Mouse (Mus musculus) hindbrain, embryonic 11.5 days (tissue): Measurements from ENCODE around the gene Ralgapa2. TPM values are rescaled to one million over a fixed set of nuclear protein-coding genes. Genes with fewer than 3 reads are reported as not detected.

Experiments used
- ATAC-seq: fragments of 200-750 bp; cut with Nextera tagmentation; 2 replicates; pipeline ENCODE4 v1.8.0; 2017; ENCODE audit warnings: mild to moderate bottlenecking, moderate TSS enrichment, moderate library complexity; ENCODE audit not compliant: low FRiP score
- DNase-seq: peaks from one replicate; pipeline ENCODE4 v3.0.0-alpha.2; 2015; ENCODE audit warnings: low spot score
- H3K27ac ChIP-seq: fragments of 300-500 bp; sonication (generic); 2 replicates; pipeline ENCODE4 v1.5.1; 2014; ENCODE audit warnings: mild to moderate bottlenecking, low read depth, low read length
- H3K27me3 ChIP-seq: fragments of 300-500 bp; sonication (generic); 2 replicates; pipeline ENCODE4 v1.6.1; 2014; ENCODE audit warnings: mild to moderate bottlenecking, low read length, moderate library complexity, mixed read lengths; ENCODE audit not compliant: control insufficient read depth, insufficient read depth
- H3K36me3 ChIP-seq: fragments of 300-500 bp; sonication (generic); 2 replicates; pipeline ENCODE4 v1.6.1; 2014; ENCODE audit warnings: mild to moderate bottlenecking, low read length, moderate library complexity, mixed read lengths; ENCODE audit not compliant: control insufficient read depth, insufficient read depth
- H3K4me1 ChIP-seq: fragments of 300-500 bp; sonication (generic); replicated peaks from 2 replicates; pipeline ENCODE4 v1.6.1; 2014; ENCODE audit warnings: low read length, mixed read lengths; ENCODE audit not compliant: control insufficient read depth, insufficient read depth
- H3K4me2 ChIP-seq: fragments of 300-500 bp; sonication (generic); replicated peaks from 2 replicates; pipeline ENCODE4 v1.6.1; 2014; ENCODE audit warnings: mild to moderate bottlenecking, low read depth, low read length
- H3K4me3 ChIP-seq: fragments of 300-500 bp; sonication (generic); 2 replicates; pipeline ENCODE4 v1.5.1; 2014; ENCODE audit warnings: low read depth, low read length
- H3K9ac ChIP-seq: fragments of 300-500 bp; sonication (generic); 2 replicates; pipeline ENCODE4 v1.6.1; 2014; ENCODE audit warnings: low read depth, low read length
- H3K9me3 ChIP-seq: fragments of 300-500 bp; sonication (generic); 2 replicates; pipeline ENCODE4 v1.6.1; 2016; ENCODE audit warnings: low read length; ENCODE audit not compliant: control insufficient read depth
- WGBS: fragments of 180-500 bp; shearing (Covaris S2); extraction: QIAGEN DNeasy Blood & Tissue Kit; methylation state at CpG from one replicate; pipeline ENCODE4 v1.1.7; 2014; 5-methylcytosine and 5-hydroxymethylcytosine counted together
- polyA plus RNA-seq: library from polyadenylated mRNA; unstranded; fragments of >200 nt; fragmentation: Nextera tagmentation; extraction: Ambion mirVana; gene quantifications from 2 replicates; pipeline ENCODE4 v1.2.1, GENCODE M21; 2014

Gene Ralgapa2
- polyA plus RNA-seq, 1 experiment from 2014 or later: 13.6 TPM

GRCm38 (mm10) chr2:146225818-146226217 lies 286.3 kb downstream of the Ralgapa2 start:
- Histone ChIP-seq H3K27ac (no peak overlapping the region), H3K36me3 (no peaks in the 10 kb centered on the region), H3K27me3 (peaks cover 44% of the 10 kb centered on the region), H3K9ac (no peak overlapping the region), H3K4me1 (peaks cover 5% of the 10 kb centered on the region), H3K4me2 (no peak overlapping the region), H3K4me3 (no peak overlapping the region), H3K9me3 (no peaks in the 10 kb centered on the region)
- ATAC-seq (no peak), DNase-seq (no peak)
- whole genome bisulfite sequencing: 7% methylated on average over 6 of the region's 6 CpGs

- peak overlapping the region; percentile 82 for H3K4me2 ChIP-seq
- no peaks in the 10 kb centered on the region for H3K36me3 ChIP-seq
- WGBS: 7% methylated on average over 7 of the region's 7 CpGs
- DNase-seq: no peak
- H3K4me1 ChIP-seq: peaks cover 5% of the 10 kb centered on the region
- H3K9me3 ChIP-seq: no peaks in the 10 kb centered on the region
- H3K27me3 ChIP-seq: peaks cover 48% of the 10 kb centered on the region
- no peak for ATAC-seq
- peak overlapping the region; percentile 94 for H3K27ac ChIP-seq
- H3K9ac ChIP-seq: peak overlapping the region; percentile 76
- H3K4me3 ChIP-seq: peak overlapping the region; percentile 67
Measured at GRCm38 (mm10) chr2:146224141-146224540, 288.0 kb downstream of the Ralgapa2 start.

GRCm38 (mm10) chr2:146223176-146223905 lies 288.8 kb downstream of the Ralgapa2 start:
- peak overlapping the region; percentile 82 for H3K4me2 ChIP-seq
- H3K4me3 ChIP-seq: peak overlapping the region; percentile 67
- H3K9me3 ChIP-seq: no peaks in the 10 kb centered on the region
- peaks cover 46% of the 10 kb centered on the region for H3K27me3 ChIP-seq
- H3K36me3 ChIP-seq: no peaks in the 10 kb centered on the region
- peak overlapping the region; percentile 76 for H3K9ac ChIP-seq
- ATAC-seq (no peak), DNase-seq (peak; percentile 64)
- H3K4me1 ChIP-seq: peaks cover 5% of the 10 kb centered on the region
- under 1% methylated on average over 57 of the region's 75 CpGs for WGBS
- peak overlapping the region; percentile 94 for H3K27ac ChIP-seq

- peaks cover 9% of the 10 kb centered on the region for H3K4me1 ChIP-seq
- no peaks in the 10 kb centered on the region for H3K9me3 ChIP-seq
- H3K9ac ChIP-seq: peak overlapping the region; percentile 76
- peak overlapping the region; percentile 67 for H3K4me3 ChIP-seq
- WGBS: 0% methylated on average over 69 of the region's 133 CpGs
- DNase-seq: peak; percentile 73
- H3K27ac ChIP-seq: peak overlapping the region; percentile 94
- ATAC-seq: no peak; the same call in 1 of the 2 replicates
- H3K36me3 ChIP-seq: no peaks in the 10 kb centered on the region
- H3K27me3 ChIP-seq: peaks cover 39% of the 10 kb centered on the region
- H3K4me2 ChIP-seq: peak overlapping the region; percentile 82
Measured at GRCm38 (mm10) chr2:146222279-146223175, 289.6 kb downstream of the Ralgapa2 start.

- peak overlapping the region; percentile 76 for H3K9ac ChIP-seq
- WGBS: under 1% methylated on average over 19 of the region's 44 CpGs
- H3K27ac ChIP-seq: peak overlapping the region; percentile 94
- no peaks in the 10 kb centered on the region for H3K36me3 ChIP-seq
- H3K27me3 ChIP-seq: peaks cover 35% of the 10 kb centered on the region
- H3K4me2 ChIP-seq: peak overlapping the region; percentile 82
- H3K4me1 ChIP-seq: peaks cover 9% of the 10 kb centered on the region
- DNase-seq (peak; percentile 87), ATAC-seq (peak; percentile 58)
- peak overlapping the region; percentile 67 for H3K4me3 ChIP-seq
- no peaks in the 10 kb centered on the region for H3K9me3 ChIP-seq
Measured at GRCm38 (mm10) chr2:146221929-146222278, 290.2 kb downstream of the Ralgapa2 start.

- peak within 1 kb of the TSS; percentile 67 for H3K4me3 ChIP-seq
- ATAC-seq: peak; percentile 71
- H3K27me3 ChIP-seq: peaks cover 35% of the 10 kb centered on the region
- H3K9ac ChIP-seq: peak within 1 kb of the TSS; percentile 76
- H3K27ac ChIP-seq: peak within 1 kb of the TSS; percentile 94
- H3K36me3 ChIP-seq: no peaks in the 10 kb centered on the region
- under 1% methylated on average over 69 of the region's 86 CpGs for WGBS
- H3K4me2 ChIP-seq: peak within 1 kb of the TSS; percentile 82
- H3K4me1 ChIP-seq: peaks cover 12% of the 10 kb centered on the region
- H3K9me3 ChIP-seq: no peaks in the 10 kb centered on the region
- peak; percentile 83 for DNase-seq
Measured at GRCm38 (mm10) chr2:146221076-146221928, 290.8 kb downstream of the Ralgapa2 start, which contains the start of gene Insm1. Gene Insm1 (plus strand): TSS chr2:146221921.

- ATAC-seq: peak; percentile 10; the same call in 1 of the 2 replicates
Measured at GRCm38 (mm10) chr2:146220591-146221075, 291.5 kb downstream of the Ralgapa2 start.

GRCm38 (mm10) chr2:146219791-146220190 lies 292.4 kb downstream of the Ralgapa2 start:
- H3K4me2 ChIP-seq: no peak overlapping the region
- DNase-seq (peak; percentile 39), ATAC-seq (no peak)
- H3K9ac ChIP-seq: no peak overlapping the region
- no peaks in the 10 kb centered on the region for H3K36me3 ChIP-seq
- 9% methylated on average over 11 of the region's 11 CpGs for WGBS
- H3K9me3 ChIP-seq: no peaks in the 10 kb centered on the region
- peaks cover 16% of the 10 kb centered on the region for H3K4me1 ChIP-seq
- peaks cover 34% of the 10 kb centered on the region for H3K27me3 ChIP-seq
- H3K27ac ChIP-seq: no peak overlapping the region
- no peak overlapping the region for H3K4me3 ChIP-seq

More at GRCm38 (mm10) chr2:146220591-146221075, 291.5 kb downstream of the Ralgapa2 start:
- Histone ChIP-seq H3K27ac (peak overlapping the region; percentile 94), H3K9ac (0 out of 2 replicates have a peak overlapping the region, but pooled peaks have one; percentile 76), H3K4me3 (peak overlapping the region; percentile 67; the same call in 1 of the 2 replicates), H3K4me1 (peaks cover 16% of the 10 kb centered on the region), H3K36me3 (no peaks in the 10 kb centered on the region), H3K4me2 (peak overlapping the region; percentile 82), H3K27me3 (peaks cover 40% of the 10 kb centered on the region), H3K9me3 (no peaks in the 10 kb centered on the region)
- peak; percentile 77 for DNase-seq
- 0% methylated on average over 15 of the region's 24 CpGs for WGBS
